12 mouse cellular contexts compared by ENCODE assay signal in the genomic region with DNA sequence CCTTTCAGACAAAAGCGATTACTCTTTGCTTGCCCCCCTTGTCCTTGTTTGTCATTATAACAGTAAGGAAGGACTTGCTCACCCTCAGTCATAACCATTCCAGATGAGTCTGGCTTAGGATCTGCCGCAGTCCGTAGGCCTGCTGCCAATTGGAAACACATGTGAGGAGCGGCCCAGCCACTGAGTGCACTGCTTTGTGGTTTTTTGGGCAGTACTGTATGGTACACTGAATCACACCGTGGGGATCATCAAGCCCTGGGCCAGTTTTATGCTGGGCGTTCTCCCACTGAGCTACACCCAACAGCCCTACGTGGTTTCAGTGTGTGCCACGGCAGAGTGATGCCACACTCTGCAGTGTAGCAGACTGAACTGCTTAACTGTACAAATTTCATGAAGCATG.
DNase-seq lines count a peak whose midpoint lies in the region; ATAC-seq and TF ChIP-seq lines count a peak whose summit lies in the region.
"Had no signal": no experiment of that assay in that cellular context is flagged by ENCODE, and none has a peak within 500 bp of the region (broad histone marks: within the 10 kb centered on the region; RNA-seq: fewer than 3 reads in every experiment).

No protein-coding gene starts in this region.

- 85% methylated on average over 8 of the region's 8 CpGs for WGBS in hindbrain, embryonic 10.5 days
- WGBS in hindbrain, embryonic 14.5 days, result 91% methylated on average over 8 of the region's 8 CpGs
- WGBS in limb, embryonic 14.5 days, result 26% methylated on average over 8 of the region's 8 CpGs
- 88% methylated on average over 8 of the region's 8 CpGs for WGBS in intestine, embryonic 16.5 days
- WGBS in midbrain, embryonic 15.5 days, result 94% methylated on average over 8 of the region's 8 CpGs

- H3K36me3 ChIP-seq in hindbrain, embryonic 10.5 days, result peaks cover 93% of the 10 kb centered on the region
- H3K36me3 ChIP-seq in hindbrain, embryonic 14.5 days (replicated peaks; ENCODE audit: control insufficient read depth, insufficient read depth), result peaks cover 61% of the 10 kb centered on the region
- peaks cover 61% of the 10 kb centered on the region for H3K36me3 ChIP-seq in limb, embryonic 14.5 days (ENCODE audit: control insufficient read depth, insufficient read depth, low read length)
- H3K36me3 ChIP-seq in intestine, embryonic 16.5 days (ENCODE audit: control insufficient read depth, insufficient read depth, low read length), result peaks cover 5% of the 10 kb centered on the region; the same call in 1 of the 2 replicates
- peaks cover 7% of the 10 kb centered on the region; the same call in 1 of the 2 replicates for H3K36me3 ChIP-seq in midbrain, embryonic 15.5 days (replicated peaks)

- no peaks in the 10 kb centered on the region for H3K9me3 ChIP-seq in hindbrain, embryonic 10.5 days
- no peaks in the 10 kb centered on the region for H3K9me3 ChIP-seq in hindbrain, embryonic 14.5 days (ENCODE audit: control insufficient read depth, low read length)
- no peaks in the 10 kb centered on the region for H3K9me3 ChIP-seq in limb, embryonic 14.5 days (ENCODE audit: control insufficient read depth, low read length)
- H3K9me3 ChIP-seq in intestine, embryonic 16.5 days (ENCODE audit: control insufficient read depth, low read length), result no peaks in the 10 kb centered on the region
- no peaks in the 10 kb centered on the region for H3K9me3 ChIP-seq in midbrain, embryonic 15.5 days

- no peaks in the 10 kb centered on the region for H3K27me3 ChIP-seq in hindbrain, embryonic 10.5 days (ENCODE audit: insufficient read depth, poor library complexity, severe bottlenecking)
- H3K27me3 ChIP-seq in hindbrain, embryonic 14.5 days (ENCODE audit: control insufficient read depth, insufficient read depth, low read length), result no peaks in the 10 kb centered on the region
- no peaks in the 10 kb centered on the region for H3K27me3 ChIP-seq in limb, embryonic 14.5 days (ENCODE audit: control insufficient read depth, insufficient read depth, low read length)
- H3K27me3 ChIP-seq in intestine, embryonic 16.5 days (replicated peaks; ENCODE audit: control insufficient read depth, insufficient read depth, low read length), result no peaks in the 10 kb centered on the region
- no peaks in the 10 kb centered on the region for H3K27me3 ChIP-seq in midbrain, embryonic 15.5 days (replicated peaks)

- no peak for TF ChIP-seq POLR2A in limb, embryonic 14.5 days (IDR thresholded peaks at IDR 0.05; ENCODE audit: borderline replicate concordance, extremely low read depth, insufficient read depth, insufficient read length)

- no peak overlapping the region for H3K9ac ChIP-seq in hindbrain, embryonic 14.5 days
- no peak overlapping the region for H3K9ac ChIP-seq in limb, embryonic 14.5 days (ENCODE audit: low read depth, low read length, severe bottlenecking)
- H3K9ac ChIP-seq in intestine, embryonic 16.5 days (ENCODE audit: low read depth, low read length), result no peak overlapping the region
- no peak overlapping the region for H3K9ac ChIP-seq in midbrain, embryonic 15.5 days
- H3K9ac ChIP-seq: liver, embryonic 14.5 days had no signal

- no peak overlapping the region for H3K4me2 ChIP-seq in hindbrain, embryonic 14.5 days (replicated peaks)
- H3K4me2 ChIP-seq in limb, embryonic 14.5 days (replicated peaks; ENCODE audit: low read depth, low read length, severe bottlenecking), result no peak overlapping the region
- H3K4me2 ChIP-seq in intestine, embryonic 16.5 days (ENCODE audit: low read depth, low read length), result no peak overlapping the region
- no peak overlapping the region for H3K4me2 ChIP-seq in midbrain, embryonic 15.5 days

- peak; percentile 9 for DNase-seq in hindbrain, embryonic 10.5 days (ENCODE audit: low spot score)
- DNase-seq in hindbrain, embryonic 14.5 days (ENCODE audit: low spot score), result no peak
- peak; percentile 17 for DNase-seq in embryo, embryonic 11.5 days (ENCODE audit: low read depth, low spot score)
- DNase-seq in gastrocnemius, adult 8-10 months (ENCODE audit: low spot score in 2 of 2), result peak; percentile 10 to 37
- peak; percentile 62 for DNase-seq in limb, embryonic 14.5 days (ENCODE audit: low spot score)
- DNase-seq: kidney, postnatal 10 days had no signal

- H3K27ac ChIP-seq in hindbrain, embryonic 10.5 days, result no peak overlapping the region
- H3K27ac ChIP-seq in hindbrain, embryonic 14.5 days, result no peak overlapping the region
- H3K27ac ChIP-seq in limb, embryonic 14.5 days (replicated peaks; ENCODE audit: low read depth, low read length), result peak overlapping the region; percentile 19; the same call in 1 of the 2 replicates
- no peak overlapping the region for H3K27ac ChIP-seq in intestine, embryonic 16.5 days (ENCODE audit: low read length)
- no peak overlapping the region for H3K27ac ChIP-seq in midbrain, embryonic 15.5 days
- H3K27ac ChIP-seq: liver, embryonic 14.5 days had no signal

- no peaks in the 10 kb centered on the region for H3K4me1 ChIP-seq in hindbrain, embryonic 10.5 days (replicated peaks)
- H3K4me1 ChIP-seq in hindbrain, embryonic 14.5 days (replicated peaks; ENCODE audit: control insufficient read depth, insufficient read depth, low read length), result no peaks in the 10 kb centered on the region
- peaks cover 11% of the 10 kb centered on the region for H3K4me1 ChIP-seq in limb, embryonic 14.5 days (ENCODE audit: control insufficient read depth, insufficient read depth, low read length)
- no peaks in the 10 kb centered on the region for H3K4me1 ChIP-seq in intestine, embryonic 16.5 days (ENCODE audit: control insufficient read depth, insufficient read depth, low read length)
- no peaks in the 10 kb centered on the region for H3K4me1 ChIP-seq in midbrain, embryonic 15.5 days

- no peak for ATAC-seq in hindbrain, embryonic 14.5 days (ENCODE audit: low FRiP score)
- ATAC-seq in limb, embryonic 14.5 days (ENCODE audit: low FRiP score, low read depth), result peak; percentile 82
- no peak for ATAC-seq in intestine, embryonic 16.5 days
- no peak for ATAC-seq in midbrain, embryonic 15.5 days (replicated peaks)
- no peak for ATAC-seq in cerebellum, adult (ENCODE audit: insufficient number of reproducible peaks, low FRiP score, low TSS enrichment)
- ATAC-seq: activated CD4-positive, CD25-positive, alpha-beta regulatory T cell, adult 4 months; forebrain, embryonic 14.5 days had no signal

- no peak overlapping the region for H3K4me3 ChIP-seq in hindbrain, embryonic 10.5 days
- no peak overlapping the region for H3K4me3 ChIP-seq in hindbrain, embryonic 14.5 days (replicated peaks; ENCODE audit: low read length)
- no peak overlapping the region for H3K4me3 ChIP-seq in limb, embryonic 14.5 days (replicated peaks; ENCODE audit: low read length)
- H3K4me3 ChIP-seq in intestine, embryonic 16.5 days (ENCODE audit: low read length), result no peak overlapping the region
- no peak overlapping the region for H3K4me3 ChIP-seq in midbrain, embryonic 15.5 days
